Mouse (Mus musculus) WW6 (cell line): ENCODE measurements at regions not wholly inside any gene's neighbourhood (a gene's known extent, or its start where the extent isn't known, plus 50 kb on each side); places are given as distances from the start of the nearest gene placed in this dataset.

Source experiments
- DNase-seq: peaks from one replicate; pipeline ENCODE4 v3.0.0-alpha.2; 2013; ENCODE audit warnings: low read depth, low spot score

GRCm38 (mm10) chr14:8946851-8947625 lies 281.0 kb upstream of the 4930452B06Rik start:
- DNase-seq, result no peak

- DNase-seq, result no peak
These were observed 269.1 kb upstream of the 4930452B06Rik start for GRCm38 (mm10) chr14:8935121-8935520.
